Mouse (Mus musculus) liver, embryonic 13.5 days (tissue): ENCODE results near the gene Poldip2. TPM values are rescaled to one million over a fixed set of nuclear protein-coding genes. Genes with fewer than 3 reads are reported as not detected.
A peak's percentile ranks its signal among the peaks of the same experiment; 100 is the strongest.

Experiments used
- ATAC-seq: fragments of 200-750 bp; cut with Nextera tagmentation; 2 replicates; pipeline ENCODE4 v1.8.0; 2017; ENCODE audit warnings: low read depth, mild to moderate bottlenecking, moderate number of reproducible peaks, moderate library complexity
- DNase-seq: peaks from one replicate; pipeline ENCODE4 v3.0.0; 2022
- H3K27ac ChIP-seq: fragments of 300-500 bp; sonication (generic); 2 replicates; pipeline ENCODE4 v1.5.1; 2015; ENCODE audit warnings: moderate library complexity, mild to moderate bottlenecking, inconsistent platforms
- H3K27me3 ChIP-seq: fragments of 300-500 bp; sonication (generic); 2 replicates; pipeline ENCODE4 v1.6.1; 2015; ENCODE audit warnings: mild to moderate bottlenecking, inconsistent platforms
- H3K36me3 ChIP-seq: fragments of 300-500 bp; sonication (generic); 2 replicates; pipeline ENCODE4 v1.6.1; 2015; ENCODE audit warnings: mild to moderate bottlenecking, inconsistent platforms
- H3K4me1 ChIP-seq: fragments of 300-500 bp; sonication (generic); replicated peaks from 2 replicates; pipeline ENCODE4 v1.6.1; 2015; ENCODE audit warnings: inconsistent platforms
- H3K4me2 ChIP-seq: fragments of 300-500 bp; sonication (generic); 2 replicates; pipeline ENCODE4 v1.6.1; 2015; ENCODE audit warnings: inconsistent platforms, mild to moderate bottlenecking, moderate library complexity
- H3K4me3 ChIP-seq: fragments of 300-500 bp; sonication (generic); replicated peaks from 2 replicates; pipeline ENCODE4 v1.5.1; 2015; ENCODE audit warnings: mild to moderate bottlenecking, inconsistent platforms
- H3K9ac ChIP-seq: fragments of 300-500 bp; sonication (generic); 2 replicates; pipeline ENCODE4 v1.6.1; 2015; ENCODE audit warnings: mild to moderate bottlenecking, inconsistent platforms
- H3K9me3 ChIP-seq: fragments of 300-500 bp; sonication (generic); replicated peaks from 2 replicates; pipeline ENCODE4 v1.6.1; 2016; ENCODE audit warnings: inconsistent platforms
- WGBS: fragments of 180-500 bp; shearing (Covaris S2); methylation state at CpG from one replicate; pipeline ENCODE4 v1.1.7; 2015; ENCODE audit not compliant: insufficient replicate concordance; 5-methylcytosine and 5-hydroxymethylcytosine counted together
- polyA plus RNA-seq: library from polyadenylated mRNA; unstranded; fragments of >200 nt; fragmentation: Nextera tagmentation; extraction: Ambion mirVana; gene quantifications from 2 replicates; pipeline ENCODE4 v1.2.1, GENCODE M21; 2015

Poldip2 gene
- polyA plus RNA-seq, 1 experiment from 2014 or later = 78.1 TPM

GRCm38 (mm10) chr11:78568827-78569226, 56.8 kb downstream of the Poldip2 start:
- Histone ChIP-seq H3K4me1 (0 out of 2 replicates have a peak, but pooled peaks cover 7% of the 10 kb centered on the region), H3K4me3 (no peak overlapping the region), H3K4me2 (no peak overlapping the region), H3K9ac (no peak overlapping the region), H3K27me3 (no peaks in the 10 kb centered on the region), H3K27ac (peak overlapping the region; percentile 29; the same call in 1 of the 2 replicates), H3K36me3 (peaks cover 2% of the 10 kb centered on the region; the same call in 1 of the 2 replicates), H3K9me3 (no peaks in the 10 kb centered on the region)
- 78% methylated on average over 10 of the region's 10 CpGs for WGBS
- no peak for ATAC-seq
- no peak for DNase-seq

DNA sequence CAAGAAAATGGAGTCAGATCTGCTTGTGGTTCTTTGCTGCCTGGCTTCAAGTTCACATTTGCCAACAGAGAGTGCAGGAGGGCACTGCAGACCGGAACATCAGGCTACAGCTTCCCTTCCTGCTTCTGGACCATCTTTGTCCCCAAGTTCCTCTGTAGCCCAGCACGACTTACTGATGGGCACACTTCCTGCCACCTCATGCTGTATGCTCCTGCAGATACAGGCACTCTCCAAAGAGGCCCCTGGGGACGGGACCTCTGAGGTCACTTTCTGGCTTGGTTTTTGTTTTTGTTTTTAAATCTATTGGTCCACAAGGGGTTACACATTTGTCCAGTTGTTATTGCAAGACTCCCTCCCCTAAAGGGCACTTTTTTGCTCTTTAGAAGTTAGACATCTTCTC, 57.8 kb downstream of the Poldip2 start:
- Histone ChIP-seq H3K4me1 (peaks cover 11% of the 10 kb centered on the region), H3K4me2 (no peak overlapping the region), H3K27ac (no peak overlapping the region; the same call in 1 of the 2 replicates), H3K9ac (no peak overlapping the region), H3K9me3 (no peaks in the 10 kb centered on the region), H3K4me3 (no peak overlapping the region), H3K36me3 (peaks cover 5% of the 10 kb centered on the region), H3K27me3 (no peaks in the 10 kb centered on the region)
- DNase-seq (no peak), ATAC-seq (no peak)
- 40% methylated on average over 3 of the region's 3 CpGs for WGBS

GRCm38 (mm10) chr11:78571441-78571840, 59.4 kb downstream of the Poldip2 start:
- DNase-seq (no peak), ATAC-seq (no peak)
- WGBS = 84% methylated on average over 8 of the region's 8 CpGs
- Histone ChIP-seq H3K4me3 (no peak overlapping the region), H3K4me2 (no peak overlapping the region), H3K4me1 (peaks cover 14% of the 10 kb centered on the region), H3K9ac (no peak overlapping the region), H3K27me3 (no peaks in the 10 kb centered on the region), H3K27ac (no peak overlapping the region), H3K9me3 (no peaks in the 10 kb centered on the region), H3K36me3 (peaks cover 5% of the 10 kb centered on the region)

DNA sequence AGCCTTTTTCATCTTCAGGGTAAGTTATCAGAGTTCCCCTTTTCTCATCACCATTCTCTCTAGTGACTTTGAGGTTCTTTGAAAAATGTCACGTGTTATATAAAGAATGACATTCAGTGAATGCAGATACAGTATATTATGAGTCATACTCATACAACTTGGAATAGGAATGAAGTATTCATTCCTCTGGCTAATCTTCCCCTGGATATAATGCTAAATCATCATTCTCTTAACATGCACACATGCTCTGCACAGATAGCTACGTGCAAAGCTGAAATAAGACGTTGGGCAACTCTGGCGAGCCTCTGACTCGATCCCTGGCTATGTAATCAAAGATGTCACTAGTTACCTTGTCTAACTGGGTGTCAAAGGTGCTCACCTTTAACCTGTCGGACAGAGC, 59.9 kb downstream of the Poldip2 start:
- no peak for DNase-seq
- WGBS = 50% methylated on average over 6 of the region's 6 CpGs
- H3K36me3 ChIP-seq = peaks cover 5% of the 10 kb centered on the region
- no peaks in the 10 kb centered on the region for H3K9me3 ChIP-seq
- no peak overlapping the region for H3K4me2 ChIP-seq
- H3K27ac ChIP-seq = no peak overlapping the region
- H3K4me3 ChIP-seq = no peak overlapping the region
- ATAC-seq = no peak
- H3K4me1 ChIP-seq = peaks cover 14% of the 10 kb centered on the region
- H3K27me3 ChIP-seq = no peaks in the 10 kb centered on the region
- no peak overlapping the region for H3K9ac ChIP-seq

Other genes starting within 250 kb of the Poldip2 start
- 0.06 TPM in 1 of 2 replicates, not detected in the other for gene BC030499, start 221.4 kb upstream of the Poldip2 start, polyA plus RNA-seq
- 30.3 and 32.6 TPM in 2 replicates for gene Spag5, start 210.7 kb upstream of the Poldip2 start, polyA plus RNA-seq
- 4.9 and 5.2 TPM in 2 replicates for gene Aldoc, start 189.2 kb upstream of the Poldip2 start, polyA plus RNA-seq
- 32.3 and 37.1 TPM in 2 replicates for gene Pigs, start 183.8 kb upstream of the Poldip2 start, polyA plus RNA-seq
- 27.4 and 28.0 TPM in 2 replicates for gene Unc119, start 168.7 kb upstream of the Poldip2 start, polyA plus RNA-seq
- not detected in 2 replicates for gene Foxn1, start 125.6 kb upstream of the Poldip2 start, polyA plus RNA-seq
- gene Slc13a2, start 90.0 kb upstream of the Poldip2 start, polyA plus RNA-seq = 0.07 TPM in 1 of 2 replicates, not detected in the other
- gene Slc46a1, start 46.5 kb upstream of the Poldip2 start, polyA plus RNA-seq = 6.1 and 6.5 TPM in 2 replicates
- gene Sarm1, start 14.4 kb upstream of the Poldip2 start, polyA plus RNA-seq = 0.16 and 0.29 TPM in 2 replicates
- 297 and 348 TPM in 2 replicates for gene Vtn, start 13.1 kb upstream of the Poldip2 start, polyA plus RNA-seq
- 0.09 and 0.24 TPM in 2 replicates for gene Sebox, start 8.7 kb upstream of the Poldip2 start, polyA plus RNA-seq
- 30.1 and 31.9 TPM in 2 replicates for gene Tmem199, start within 50 bp of the Poldip2 start, polyA plus RNA-seq
- gene Tnfaip1, start 24.1 kb downstream of the Poldip2 start, polyA plus RNA-seq = 15.6 and 16.4 TPM in 2 replicates
- 83.1 and 88.6 TPM in 2 replicates for gene Ift20, start 24.2 kb downstream of the Poldip2 start, polyA plus RNA-seq
- gene Tmem97, start 38.6 kb downstream of the Poldip2 start, polyA plus RNA-seq = 110 and 122 TPM in 2 replicates
- gene Nlk, start 185.2 kb downstream of the Poldip2 start, polyA plus RNA-seq = 6.4 and 6.5 TPM in 2 replicates
- 24.2 and 26.5 TPM in 2 replicates for gene Ccnq, start 239.5 kb downstream of the Poldip2 start, polyA plus RNA-seq